Mouse (Mus musculus) small intestine, adult 2 months (tissue): ENCODE data around the gene Fam102a.

Experiments
- CTCF ChIP-seq: fragments of 200-500 bp; IDR thresholded peaks from 2 replicates; pipeline ENCODE4 v1.5.1; 2012; ENCODE audit warnings: low read depth, mild to moderate bottlenecking, control low read depth, inconsistent platforms, low read length, moderate library complexity, mixed read lengths; ENCODE audit not compliant: insufficient replicate concordance, insufficient read length; ENCODE audit errors: extremely low read depth
- POLR2A ChIP-seq: fragments of 200-500 bp; IDR thresholded peaks from 2 replicates; pipeline ENCODE4 v1.6.1; 2012; ENCODE audit warnings: low read depth, mild to moderate bottlenecking, control low read depth, inconsistent platforms, low read length, moderate library complexity

GRCm38 (mm10) chr2:32506673-32507668 is 28.2 kb upstream of the Fam102a start:
- TF ChIP-seq CTCF (no peak), POLR2A (no peak)
